ENCODE assay signal across 8 mouse cellular contexts in genomic region chr5:107868905-107869424, GRCm38 (mm10). TPM values are rescaled to one million over a fixed set of nuclear protein-coding genes. Genes with fewer than 3 reads are reported as not detected.
A peak's percentile ranks its signal among the peaks of the same experiment; 100 is the strongest.
DNase-seq lines count a peak whose midpoint lies in the region; ATAC-seq lines count a peak whose summit lies in the region.

No protein-coding gene starts in this region.

- H3K36me3 ChIP-seq in intestine, embryonic 16.5 days (ENCODE audit: control insufficient read depth, insufficient read depth, low read length) = no peaks in the 10 kb centered on the region

- H3K9me3 ChIP-seq in intestine, embryonic 16.5 days (ENCODE audit: control insufficient read depth, low read length) = no peaks in the 10 kb centered on the region

- peak overlapping the region; percentile 93 for H3K9ac ChIP-seq in intestine, embryonic 16.5 days (ENCODE audit: low read depth, low read length)

- WGBS in intestine, embryonic 16.5 days = under 1% methylated on average over 58 of the region's 58 CpGs

- peak; percentile 98 for ATAC-seq in intestine, embryonic 16.5 days

- intact Hi-C loops in left cerebral cortex, postnatal 25 days (cut with DNase I) = loop anchor here (5.0 kb wide), 1 partner anchor 33 kb away; the partner anchor contains the start of gene Rpl5

- H3K4me3 ChIP-seq in intestine, embryonic 16.5 days (ENCODE audit: low read length) = peak overlapping the region; percentile 66

- peaks cover 11% of the 10 kb centered on the region for H3K4me1 ChIP-seq in intestine, embryonic 16.5 days (ENCODE audit: control insufficient read depth, insufficient read depth, low read length)

- H3K27me3 ChIP-seq in intestine, embryonic 16.5 days (replicated peaks; ENCODE audit: control insufficient read depth, insufficient read depth, low read length) = no peaks in the 10 kb centered on the region

- peak overlapping the region; percentile 67 for H3K4me2 ChIP-seq in intestine, embryonic 16.5 days (ENCODE audit: low read depth, low read length)

- DNase-seq in adrenal gland, postnatal 10 days = peak; percentile 95
- peak; percentile 96 for DNase-seq in embryo, embryonic 9.5 days (ENCODE audit: extremely low spot score)
- DNase-seq in gastrocnemius, postnatal 4 days (ENCODE audit: low spot score in 2 of 2) = peak; percentile 80 to 92
- peak; percentile 88 to 90 for DNase-seq in left cerebral cortex, postnatal 25 days (ENCODE audit: low spot score in 2 of 2)
- peak; percentile 96 for DNase-seq in mesoderm, embryonic 11.5 days (ENCODE audit: low read depth, low spot score)
- DNase-seq in right cerebral cortex, postnatal 36 days (ENCODE audit: low spot score in 2 of 2) = peak; percentile 83 to 86
- DNase-seq in urinary bladder, postnatal 4 days (ENCODE audit: low spot score in 2 of 2) = peak; percentile 90 to 91

- H3K27ac ChIP-seq in intestine, embryonic 16.5 days (ENCODE audit: low read length) = peak overlapping the region; percentile 97

RNA-seq across cellular contexts. Expression of gene Evi5, which starts 5.9 kb away (rescaled TPM):
- total RNA-seq in adrenal gland, postnatal 10 days (2021) = 10 to 100 TPM; 54.0 to 58.4 TPM
- 10 to 100 TPM; 32.0 to 40.3 TPM for total RNA-seq in gastrocnemius, postnatal 4 days (2021)
- polyA plus RNA-seq in intestine, embryonic 16.5 days (2015; fragmentation: Nextera tagmentation; extraction: Ambion mirVana) = 49.1 and 53.4 TPM in 2 replicates
- 10 to 100 TPM; 71.4 to 78.3 TPM for total RNA-seq in left cerebral cortex, postnatal 25 days (2021)

RNA-seq across cellular contexts. Expression of gene Rpl5, which starts 31.3 kb away (rescaled TPM):
- 10 to 100 TPM; 69.0 to 79.1 TPM for total RNA-seq in adrenal gland, postnatal 10 days (2021)
- total RNA-seq in gastrocnemius, postnatal 4 days (2021) = 10 to 100 TPM; 71.1 to 82.8 TPM
- 61.6 and 69.3 TPM in 2 replicates for polyA plus RNA-seq in intestine, embryonic 16.5 days (2015; fragmentation: Nextera tagmentation; extraction: Ambion mirVana)
- 10 to 100 TPM; 60.7 to 67.6 TPM for total RNA-seq in left cerebral cortex, postnatal 25 days (2021)

RNA-seq across cellular contexts. Expression of gene Ube2d2b, which starts 39.1 kb away (rescaled TPM):
- not detected for total RNA-seq in adrenal gland, postnatal 10 days (2021)
- total RNA-seq in gastrocnemius, postnatal 4 days (2021) = not detected
- polyA plus RNA-seq in intestine, embryonic 16.5 days (2015; fragmentation: Nextera tagmentation; extraction: Ambion mirVana) = 0.07 TPM in 2 replicates
- not detected for total RNA-seq in left cerebral cortex, postnatal 25 days (2021)

Comparison
In these comparisons a context has a peak if more than half of its experiments do, and no peak if none do; other contexts are left out.
1. Peak in every context shown above with its lines: DNase-seq, ATAC-seq, H3K4me3 ChIP-seq and H3K27ac ChIP-seq.